In genomic region chr9:53323419-53324251, GRCm38 (mm10) we compare ENCODE assay signal across 11 mouse cellular contexts. TPM values are rescaled to one million over a fixed set of nuclear protein-coding genes. Genes with fewer than 3 reads are reported as not detected.
A peak's percentile ranks its signal among the peaks of the same experiment; 100 is the strongest.
DNase-seq lines count a peak whose midpoint lies in the region; ATAC-seq and TF ChIP-seq lines count a peak whose summit lies in the region.
"Had no signal": no experiment of that assay in that cellular context is flagged by ENCODE, and none has a peak within 500 bp of the region (broad histone marks: within the 10 kb centered on the region; RNA-seq: fewer than 3 reads in every experiment).

No protein-coding gene starts in this region.

- no peak overlapping the region for H3K4me3 ChIP-seq in hindbrain, postnatal 0 days (ENCODE audit: low read length)
- H3K4me3 ChIP-seq in hindbrain, embryonic 10.5 days: no peak overlapping the region
- H3K4me3 ChIP-seq in midbrain, postnatal 0 days (ENCODE audit: low read depth, low read length): no peak overlapping the region
- no peak overlapping the region for H3K4me3 ChIP-seq in midbrain, embryonic 15.5 days
- H3K4me3 ChIP-seq in stomach, embryonic 15.5 days (replicated peaks): no peak overlapping the region
- H3K4me3 ChIP-seq: forebrain, embryonic 13.5 days; heart, embryonic 10.5 days had no signal

- H3K27me3 ChIP-seq in hindbrain, postnatal 0 days (ENCODE audit: insufficient read depth, low read length): no peaks in the 10 kb centered on the region
- H3K27me3 ChIP-seq in hindbrain, embryonic 10.5 days (ENCODE audit: insufficient read depth, poor library complexity, severe bottlenecking): no peaks in the 10 kb centered on the region
- no peaks in the 10 kb centered on the region for H3K27me3 ChIP-seq in midbrain, postnatal 0 days (ENCODE audit: insufficient read depth, low read length)
- no peaks in the 10 kb centered on the region for H3K27me3 ChIP-seq in midbrain, embryonic 15.5 days (replicated peaks)
- H3K27me3 ChIP-seq in stomach, embryonic 15.5 days (replicated peaks): no peaks in the 10 kb centered on the region

- H3K9ac ChIP-seq in hindbrain, postnatal 0 days (replicated peaks; ENCODE audit: low read length): no peak overlapping the region
- no peak overlapping the region for H3K9ac ChIP-seq in midbrain, postnatal 0 days (replicated peaks; ENCODE audit: low read length, poor library complexity, severe bottlenecking)
- no peak overlapping the region for H3K9ac ChIP-seq in midbrain, embryonic 15.5 days
- no peak overlapping the region for H3K9ac ChIP-seq in stomach, embryonic 15.5 days
- H3K9ac ChIP-seq: forebrain, embryonic 13.5 days had no signal

- no peak for ATAC-seq in hindbrain, postnatal 0 days
- no peak for ATAC-seq in midbrain, postnatal 0 days (ENCODE audit: low FRiP score)
- no peak for ATAC-seq in midbrain, embryonic 15.5 days (replicated peaks)
- ATAC-seq in stomach, embryonic 15.5 days (ENCODE audit: insufficient read depth, low FRiP score, low read depth): peak; percentile 60
- ATAC-seq: forebrain, embryonic 13.5 days had no signal

- no peaks in the 10 kb centered on the region for H3K9me3 ChIP-seq in hindbrain, postnatal 0 days (ENCODE audit: low read length)
- no peaks in the 10 kb centered on the region for H3K9me3 ChIP-seq in hindbrain, embryonic 10.5 days
- H3K9me3 ChIP-seq in midbrain, postnatal 0 days (ENCODE audit: low read length): no peaks in the 10 kb centered on the region
- H3K9me3 ChIP-seq in midbrain, embryonic 15.5 days: no peaks in the 10 kb centered on the region
- H3K9me3 ChIP-seq in stomach, embryonic 15.5 days: no peaks in the 10 kb centered on the region
- H3K9me3 ChIP-seq: forebrain, embryonic 13.5 days; heart, embryonic 10.5 days had no signal

- H3K27ac ChIP-seq in hindbrain, postnatal 0 days: no peak overlapping the region
- no peak overlapping the region for H3K27ac ChIP-seq in hindbrain, embryonic 10.5 days
- no peak overlapping the region for H3K27ac ChIP-seq in midbrain, postnatal 0 days (ENCODE audit: low read depth, low read length)
- H3K27ac ChIP-seq in midbrain, embryonic 15.5 days: no peak overlapping the region
- H3K27ac ChIP-seq in stomach, embryonic 15.5 days: peak overlapping the region; percentile 70
- H3K27ac ChIP-seq: forebrain, embryonic 13.5 days; heart, embryonic 10.5 days had no signal

- WGBS in hindbrain, postnatal 0 days: 75% methylated on average over 10 of the region's 10 CpGs
- 85% methylated on average over 10 of the region's 10 CpGs for WGBS in hindbrain, embryonic 10.5 days
- WGBS in midbrain, postnatal 0 days: 77% methylated on average over 10 of the region's 10 CpGs
- WGBS in midbrain, embryonic 15.5 days: 83% methylated on average over 10 of the region's 10 CpGs
- WGBS in stomach, embryonic 15.5 days: 63% methylated on average over 10 of the region's 10 CpGs

- peak; percentile 33; the same call in 1 of the 2 replicates for TF ChIP-seq CTCF in hindbrain, postnatal 0 days (IDR thresholded peaks at IDR 0.05; ENCODE audit: low read depth)
- TF ChIP-seq CTCF in midbrain, postnatal 0 days (IDR thresholded peaks at IDR 0.05): peak; percentile 44; the same call in 1 of the 2 replicates

- DNase-seq in hindbrain, postnatal 0 days (ENCODE audit: low spot score): peak; percentile 22
- DNase-seq in hindbrain, embryonic 10.5 days (ENCODE audit: low spot score): no peak
- DNase-seq in midbrain, postnatal 0 days (ENCODE audit: low spot score): peak; percentile 33
- DNase-seq in cerebellum, postnatal 10 days: peak; percentile 20 to 39
- no peak for DNase-seq in testis, postnatal 14 days (ENCODE audit: low spot score)
- DNase-seq in embryo, embryonic 11 days: no peak

- no peaks in the 10 kb centered on the region for H3K4me1 ChIP-seq in hindbrain, postnatal 0 days (ENCODE audit: insufficient read depth, low read length)
- no peaks in the 10 kb centered on the region; the same call in 1 of the 2 replicates for H3K4me1 ChIP-seq in hindbrain, embryonic 10.5 days (replicated peaks)
- no peaks in the 10 kb centered on the region for H3K4me1 ChIP-seq in midbrain, postnatal 0 days (ENCODE audit: insufficient read depth, low read length)
- no peaks in the 10 kb centered on the region for H3K4me1 ChIP-seq in midbrain, embryonic 15.5 days
- 0 out of 2 replicates have a peak, but pooled peaks cover 6% of the 10 kb centered on the region for H3K4me1 ChIP-seq in stomach, embryonic 15.5 days
- H3K4me1 ChIP-seq: forebrain, embryonic 13.5 days had no signal

- H3K36me3 ChIP-seq in hindbrain, postnatal 0 days (ENCODE audit: insufficient read depth, low read length): no peaks in the 10 kb centered on the region
- H3K36me3 ChIP-seq in hindbrain, embryonic 10.5 days: no peaks in the 10 kb centered on the region
- H3K36me3 ChIP-seq in midbrain, postnatal 0 days (ENCODE audit: insufficient read depth, low read length): no peaks in the 10 kb centered on the region
- H3K36me3 ChIP-seq in midbrain, embryonic 15.5 days (replicated peaks): no peaks in the 10 kb centered on the region
- no peaks in the 10 kb centered on the region for H3K36me3 ChIP-seq in stomach, embryonic 15.5 days
- H3K36me3 ChIP-seq: heart, embryonic 10.5 days had no signal

- H3K4me2 ChIP-seq in hindbrain, postnatal 0 days (ENCODE audit: low read depth, low read length): no peak overlapping the region
- H3K4me2 ChIP-seq in midbrain, postnatal 0 days (ENCODE audit: low read depth, low read length, poor library complexity, severe bottlenecking): no peak overlapping the region
- H3K4me2 ChIP-seq in midbrain, embryonic 15.5 days: no peak overlapping the region
- no peak overlapping the region for H3K4me2 ChIP-seq in stomach, embryonic 15.5 days
- H3K4me2 ChIP-seq: forebrain, embryonic 13.5 days had no signal

RNA-seq across cellular contexts. Expression of gene Exph5, which starts 22.2 kb away (rescaled TPM):
- 0.86 and 0.99 TPM in 2 replicates for total RNA-seq in hindbrain, postnatal 0 days (2014; rRNA removed)
- 0.36 and 0.47 TPM in 2 replicates for polyA plus RNA-seq in hindbrain, postnatal 0 days (2015; fragmentation: Nextera tagmentation; extraction: Ambion mirVana)
- polyA plus RNA-seq in hindbrain, embryonic 10.5 days (2016; fragmentation: Nextera tagmentation; extraction: Ambion mirVana): 0.70 and 1.3 TPM in 2 replicates
- 1.1 and 1.3 TPM in 2 replicates for total RNA-seq in midbrain, postnatal 0 days (2014; rRNA removed)
- polyA plus RNA-seq in midbrain, postnatal 0 days (2015; fragmentation: Nextera tagmentation; extraction: Ambion mirVana): 0.16 and 0.20 TPM in 2 replicates
- polyA plus RNA-seq in midbrain, embryonic 15.5 days (2015; fragmentation: Nextera tagmentation; extraction: Ambion mirVana): 0.23 and 0.35 TPM in 2 replicates
- polyA plus RNA-seq in stomach, embryonic 15.5 days (2015; fragmentation: Nextera tagmentation; extraction: Ambion mirVana): 7.6 TPM in 2 replicates
- total RNA-seq: common myeloid progenitor, adult 5-6 weeks had no signal
- polyA plus RNA-seq: forebrain, embryonic 13.5 days had no signal

Comparison
In these comparisons a context has a peak if more than half of its experiments do, and no peak if none do; other contexts are left out.
1. DNase-seq: peak in hindbrain, postnatal 0 days (single experiment), midbrain, postnatal 0 days (single experiment) and cerebellum, postnatal 10 days (2 of 2); none in hindbrain, embryonic 10.5 days (single experiment), testis, postnatal 14 days (single experiment) and embryo, embryonic 11 days (single experiment).